Mouse (Mus musculus) stomach, postnatal 0 days (tissue): ENCODE measurements at regions not wholly inside any gene's neighbourhood (a gene's known extent, or its start where the extent isn't known, plus 50 kb on each side); places are given as distances from the start of the nearest gene placed in this dataset.

ENCODE experiments used
- ATAC-seq: fragments of 200-750 bp; cut with Nextera tagmentation; 2 replicates; pipeline ENCODE4 v1.8.0; 2017; ENCODE audit not compliant: low FRiP score, low TSS enrichment
- DNase-seq: peaks from one replicate; pipeline ENCODE4 v3.0.0-alpha.2; 2016; ENCODE audit warnings: low spot score
- H3K27ac ChIP-seq: fragments of 300-500 bp; sonication (generic); replicated peaks from 2 replicates; pipeline ENCODE4 v1.5.1; 2014; ENCODE audit warnings: mild to moderate bottlenecking, control low read depth
- H3K27me3 ChIP-seq: fragments of 300-500 bp; sonication (generic); 2 replicates; pipeline ENCODE4 v1.6.1; 2014; ENCODE audit warnings: low read length; ENCODE audit not compliant: control insufficient read depth, insufficient read depth
- H3K36me3 ChIP-seq: fragments of 300-500 bp; sonication (generic); 2 replicates; pipeline ENCODE4 v1.6.1; 2014; ENCODE audit warnings: low read length, mixed read lengths; ENCODE audit not compliant: control insufficient read depth, insufficient read depth
- H3K4me1 ChIP-seq: fragments of 300-500 bp; sonication (generic); replicated peaks from 2 replicates; pipeline ENCODE4 v1.6.1; 2014; ENCODE audit warnings: antibody characterized with exemption; ENCODE audit not compliant: control insufficient read depth, insufficient read depth
- H3K4me2 ChIP-seq: fragments of 300-500 bp; sonication (generic); replicated peaks from 2 replicates; pipeline ENCODE4 v1.6.1; 2014; ENCODE audit warnings: low read depth, mild to moderate bottlenecking, control low read depth, moderate library complexity
- H3K4me3 ChIP-seq: fragments of 300-500 bp; sonication (generic); 2 replicates; pipeline ENCODE4 v1.5.1; 2014; ENCODE audit warnings: low read depth, low read length, control low read depth
- H3K9ac ChIP-seq: fragments of 300-500 bp; sonication (generic); 2 replicates; pipeline ENCODE4 v1.6.1; 2014; ENCODE audit warnings: mild to moderate bottlenecking, low read length, control low read depth, mixed read lengths
- H3K9me3 ChIP-seq: fragments of 300-500 bp; sonication (generic); 2 replicates; pipeline ENCODE4 v1.6.1; 2016; ENCODE audit warnings: low read length; ENCODE audit not compliant: control insufficient read depth
- CTCF ChIP-seq: IDR thresholded peaks from 2 replicates; pipeline ENCODE4 v1.5.1; 2016; ENCODE audit warnings: antibody characterized with exemption, low read depth, mild to moderate bottlenecking, moderate library complexity
- EP300 ChIP-seq: optimal IDR thresholded peaks from 2 replicates; pipeline ENCODE3; 2016; ENCODE audit warnings: antibody characterized with exemption
- WGBS: fragments of 180-500 bp; shearing (Covaris S2); extraction: QIAGEN DNeasy Blood & Tissue Kit; methylation state at CpG from one replicate; pipeline ENCODE4 v1.1.7; 2014; 5-methylcytosine and 5-hydroxymethylcytosine counted together

GRCm38 (mm10) chr2:83507901-83508300 lies 136.3 kb upstream of the Zc3h15 start:
- no peak overlapping the region for H3K4me3 ChIP-seq

GRCm38 (mm10) chr2:83549454-83549853 lies 94.8 kb upstream of the Zc3h15 start:
- TF ChIP-seq EP300 (no peak), CTCF (no peak)
- no peak for ATAC-seq
- Histone ChIP-seq H3K4me1 (no peaks in the 10 kb centered on the region), H3K9me3 (no peaks in the 10 kb centered on the region), H3K36me3 (no peaks in the 10 kb centered on the region), H3K4me2 (no peak overlapping the region), H3K27ac (no peak overlapping the region), H3K9ac (no peak overlapping the region), H3K27me3 (no peaks in the 10 kb centered on the region), H3K4me3 (no peak overlapping the region)
- no peak for DNase-seq

More at GRCm38 (mm10) chr2:83507901-83508300, 136.3 kb upstream of the Zc3h15 start:
- H3K36me3 ChIP-seq, result no peaks in the 10 kb centered on the region
- ATAC-seq (no peak), DNase-seq (no peak)
- no peak overlapping the region for H3K27ac ChIP-seq
- H3K9ac ChIP-seq, result no peak overlapping the region
- H3K9me3 ChIP-seq, result no peaks in the 10 kb centered on the region
- H3K4me1 ChIP-seq, result no peaks in the 10 kb centered on the region
- no peak for TF ChIP-seq EP300
- TF ChIP-seq CTCF, result no peak
- no peak overlapping the region for H3K4me2 ChIP-seq
- no peaks in the 10 kb centered on the region for H3K27me3 ChIP-seq
- 60% methylated on average over 4 of the region's 4 CpGs for WGBS

GRCm38 (mm10) chr2:83552329-83552728 lies 91.9 kb upstream of the Zc3h15 start:
- no peak for ATAC-seq
- no peaks in the 10 kb centered on the region for H3K36me3 ChIP-seq
- TF ChIP-seq EP300, result no peak
- peak; percentile 39 for TF ChIP-seq CTCF
- H3K27ac ChIP-seq, result no peak overlapping the region
- H3K4me3 ChIP-seq, result no peak overlapping the region
- DNase-seq, result no peak
- no peaks in the 10 kb centered on the region for H3K27me3 ChIP-seq
- no peaks in the 10 kb centered on the region for H3K9me3 ChIP-seq
- 64% methylated on average over 3 of the region's 3 CpGs for WGBS
- no peak overlapping the region for H3K4me2 ChIP-seq
- H3K4me1 ChIP-seq, result no peaks in the 10 kb centered on the region
- no peak overlapping the region for H3K9ac ChIP-seq
